Mouse (Mus musculus) forebrain, embryonic 10.5 days (tissue): ENCODE measurements around the gene Slc26a5. TPM values are rescaled to one million over a fixed set of nuclear protein-coding genes. Genes with fewer than 3 reads are reported as not detected.

Source experiments
- DNase-seq: peaks from one replicate; pipeline ENCODE4 v3.0.0-alpha.2; 2017; ENCODE audit warnings: low spot score; ENCODE audit errors: extremely low spot score
- H3K27ac ChIP-seq: fragments of 300-500 bp; sonication (generic); 2 replicates; pipeline ENCODE4 v1.5.1; 2016; ENCODE audit warnings: mild to moderate bottlenecking
- H3K27me3 ChIP-seq: fragments of 300-500 bp; sonication (generic); 2 replicates; pipeline ENCODE4 v1.6.1; 2016; ENCODE audit warnings: mild to moderate bottlenecking; ENCODE audit not compliant: poor library complexity, severe bottlenecking
- H3K36me3 ChIP-seq: fragments of 300-500 bp; sonication (generic); replicated peaks from 2 replicates; pipeline ENCODE4 v1.6.1; 2016; ENCODE audit warnings: mild to moderate bottlenecking, moderate library complexity
- H3K4me1 ChIP-seq: fragments of 300-500 bp; sonication (generic); 2 replicates; pipeline ENCODE4 v1.6.1; 2016
- H3K4me3 ChIP-seq: fragments of 300-500 bp; sonication (generic); 2 replicates; pipeline ENCODE4 v1.5.1; 2016; ENCODE audit warnings: mild to moderate bottlenecking, moderate library complexity
- H3K9me3 ChIP-seq: fragments of 300-500 bp; sonication (generic); 2 replicates; pipeline ENCODE4 v1.6.1; 2016; ENCODE audit warnings: mild to moderate bottlenecking, moderate library complexity
- WGBS: fragments of 180-500 bp; shearing (Covaris S2); methylation state at CpG from one replicate; pipeline ENCODE4 v1.1.7; 2016; 5-methylcytosine and 5-hydroxymethylcytosine counted together
- polyA plus RNA-seq: library from polyadenylated mRNA; unstranded; fragments of >200 nt; fragmentation: Nextera tagmentation; extraction: Ambion mirVana; gene quantifications from 2 replicates; pipeline ENCODE4 v1.2.1, GENCODE M21; 2016

Slc26a5 gene
- polyA plus RNA-seq = 0.10 and 0.32 TPM in 2 replicates

- peaks cover 10% of the 10 kb centered on the region for H3K27me3 ChIP-seq
- H3K4me1 ChIP-seq = peaks cover 20% of the 10 kb centered on the region
- DNase-seq = peak; percentile 41
- H3K27ac ChIP-seq = peak within 1 kb of the TSS; percentile 72
- H3K36me3 ChIP-seq = no peaks in the 10 kb centered on the region
- under 1% methylated on average over 29 of the region's 29 CpGs for WGBS
- no peaks in the 10 kb centered on the region for H3K9me3 ChIP-seq
- H3K4me3 ChIP-seq = peak within 1 kb of the TSS; percentile 48
Observed at GRCm38 (mm10) chr5:21865346-21866107, at the start of gene Slc26a5. Gene Slc26a5 (minus strand): TSS chr5:21865604.

GRCm38 (mm10) chr5:21914776-21915175, 49.4 kb upstream of the Slc26a5 start:
- DNase-seq = no peak
- 0 out of 2 replicates have a peak, but pooled peaks cover 4% of the 10 kb centered on the region for H3K9me3 ChIP-seq
- 73% methylated on average over 3 of the region's 3 CpGs for WGBS
- no peak overlapping the region for H3K27ac ChIP-seq
- no peaks in the 10 kb centered on the region for H3K36me3 ChIP-seq
- H3K4me1 ChIP-seq = no peaks in the 10 kb centered on the region
- no peak overlapping the region for H3K4me3 ChIP-seq
- H3K27me3 ChIP-seq = no peaks in the 10 kb centered on the region

GRCm38 (mm10) chr5:21912835-21913530, 47.6 kb upstream of the Slc26a5 start:
- Histone ChIP-seq H3K27me3 (no peaks in the 10 kb centered on the region), H3K27ac (no peak overlapping the region), H3K4me3 (no peak overlapping the region), H3K9me3 (0 out of 2 replicates have a peak, but pooled peaks cover 4% of the 10 kb centered on the region), H3K4me1 (no peaks in the 10 kb centered on the region), H3K36me3 (no peaks in the 10 kb centered on the region)
- DNase-seq = no peak
- 94% methylated on average over 23 of the region's 23 CpGs for WGBS

- 92% methylated on average over 12 of the region's 12 CpGs for WGBS
Observed at GRCm38 (mm10) chr5:21910726-21911125, 45.3 kb upstream of the Slc26a5 start.

GRCm38 (mm10) chr5:21909713-21910112, 44.3 kb upstream of the Slc26a5 start:
- Histone ChIP-seq H3K36me3 (no peaks in the 10 kb centered on the region), H3K27me3 (no peaks in the 10 kb centered on the region), H3K4me1 (no peaks in the 10 kb centered on the region), H3K27ac (no peak overlapping the region), H3K4me3 (no peak overlapping the region), H3K9me3 (no peaks in the 10 kb centered on the region)
- 93% methylated on average over 3 of the region's 3 CpGs for WGBS
- no peak for DNase-seq

More at GRCm38 (mm10) chr5:21910726-21911125, 45.3 kb upstream of the Slc26a5 start:
- H3K36me3 ChIP-seq = no peaks in the 10 kb centered on the region
- no peaks in the 10 kb centered on the region for H3K9me3 ChIP-seq
- H3K4me3 ChIP-seq = no peak overlapping the region
- no peaks in the 10 kb centered on the region for H3K27me3 ChIP-seq
- H3K27ac ChIP-seq = no peak overlapping the region
- no peak for DNase-seq
- H3K4me1 ChIP-seq = no peaks in the 10 kb centered on the region

GRCm38 (mm10) chr5:21901411-21901810, 36.0 kb upstream of the Slc26a5 start:
- no peaks in the 10 kb centered on the region for H3K36me3 ChIP-seq
- WGBS = 67% methylated on average over 12 of the region's 12 CpGs
- DNase-seq = no peak
- H3K4me1 ChIP-seq = peaks cover 3% of the 10 kb centered on the region
- no peak overlapping the region for H3K4me3 ChIP-seq
- no peaks in the 10 kb centered on the region for H3K27me3 ChIP-seq
- no peak overlapping the region for H3K27ac ChIP-seq
- H3K9me3 ChIP-seq = no peaks in the 10 kb centered on the region

GRCm38 (mm10) chr5:21900891-21901290, 35.5 kb upstream of the Slc26a5 start:
- Histone ChIP-seq H3K27ac (no peak overlapping the region), H3K36me3 (no peaks in the 10 kb centered on the region), H3K9me3 (no peaks in the 10 kb centered on the region), H3K27me3 (no peaks in the 10 kb centered on the region), H3K4me1 (peaks cover 3% of the 10 kb centered on the region), H3K4me3 (no peak overlapping the region)
- WGBS = 83% methylated on average over 6 of the region's 6 CpGs
- DNase-seq = no peak

- Histone ChIP-seq H3K4me1 (peaks cover 3% of the 10 kb centered on the region), H3K27ac (no peak overlapping the region), H3K9me3 (no peaks in the 10 kb centered on the region), H3K36me3 (no peaks in the 10 kb centered on the region), H3K27me3 (no peaks in the 10 kb centered on the region), H3K4me3 (no peak overlapping the region)
- WGBS = 90% methylated on average over 6 of the region's 6 CpGs
- no peak for DNase-seq
Observed at GRCm38 (mm10) chr5:21898875-21899274, 33.5 kb upstream of the Slc26a5 start.

- no peaks in the 10 kb centered on the region for H3K9me3 ChIP-seq
- H3K27ac ChIP-seq = no peak overlapping the region
- no peaks in the 10 kb centered on the region for H3K36me3 ChIP-seq
- H3K4me3 ChIP-seq = no peak overlapping the region
- H3K4me1 ChIP-seq = peaks cover 3% of the 10 kb centered on the region
- no peaks in the 10 kb centered on the region for H3K27me3 ChIP-seq
- 86% methylated on average over 14 of the region's 14 CpGs for WGBS
- no peak for DNase-seq
Observed at GRCm38 (mm10) chr5:21896586-21896985, 31.2 kb upstream of the Slc26a5 start.

GRCm38 (mm10) chr5:21894168-21894567, 28.8 kb upstream of the Slc26a5 start:
- H3K36me3 ChIP-seq = no peaks in the 10 kb centered on the region
- H3K4me1 ChIP-seq = no peaks in the 10 kb centered on the region; the same call in 1 of the 2 replicates
- H3K4me3 ChIP-seq = no peak overlapping the region
- WGBS = 88% methylated on average over 3 of the region's 3 CpGs
- no peak for DNase-seq
- H3K27ac ChIP-seq = no peak overlapping the region
- H3K27me3 ChIP-seq = no peaks in the 10 kb centered on the region
- H3K9me3 ChIP-seq = no peaks in the 10 kb centered on the region

GRCm38 (mm10) chr5:21866750-21867149, 1.3 kb upstream of the Slc26a5 start:
- peaks cover 10% of the 10 kb centered on the region for H3K27me3 ChIP-seq
- DNase-seq = no peak
- peak overlapping the region; percentile 48; the same call in 1 of the 2 replicates for H3K4me3 ChIP-seq
- peak overlapping the region; percentile 69 for H3K27ac ChIP-seq
- 62% methylated on average over 8 of the region's 8 CpGs for WGBS
- H3K36me3 ChIP-seq = no peaks in the 10 kb centered on the region
- H3K9me3 ChIP-seq = no peaks in the 10 kb centered on the region
- H3K4me1 ChIP-seq = peaks cover 20% of the 10 kb centered on the region

- peaks cover 20% of the 10 kb centered on the region for H3K4me1 ChIP-seq
- peak overlapping the region; percentile 48 for H3K4me3 ChIP-seq
- DNase-seq = peak; percentile 33
- H3K27ac ChIP-seq = peak overlapping the region; percentile 69
- no peaks in the 10 kb centered on the region for H3K36me3 ChIP-seq
- peaks cover 10% of the 10 kb centered on the region for H3K27me3 ChIP-seq
- no peaks in the 10 kb centered on the region for H3K9me3 ChIP-seq
- 5% methylated on average over 6 of the region's 6 CpGs for WGBS
Observed at GRCm38 (mm10) chr5:21866311-21866712, 908 bp upstream of the Slc26a5 start.

GRCm38 (mm10) chr5:21858653-21859052, 6.8 kb downstream of the Slc26a5 start:
- no peaks in the 10 kb centered on the region for H3K27me3 ChIP-seq
- WGBS = 91% methylated on average over 7 of the region's 7 CpGs
- H3K27ac ChIP-seq = no peak overlapping the region
- DNase-seq = no peak
- no peaks in the 10 kb centered on the region for H3K9me3 ChIP-seq
- no peak overlapping the region for H3K4me3 ChIP-seq
- H3K4me1 ChIP-seq = no peaks in the 10 kb centered on the region
- no peaks in the 10 kb centered on the region for H3K36me3 ChIP-seq
